Mouse (Mus musculus) forebrain, embryonic 10.5 days (tissue): ENCODE measurements around the gene Tenm4. TPM values are rescaled to one million over a fixed set of nuclear protein-coding genes. Genes with fewer than 3 reads are reported as not detected.

Experiments used
- DNase-seq: peaks from one replicate; pipeline ENCODE4 v3.0.0-alpha.2; 2017; ENCODE audit warnings: low spot score; ENCODE audit errors: extremely low spot score
- H3K27ac ChIP-seq: fragments of 300-500 bp; sonication (generic); 2 replicates; pipeline ENCODE4 v1.5.1; 2016; ENCODE audit warnings: mild to moderate bottlenecking
- H3K27me3 ChIP-seq: fragments of 300-500 bp; sonication (generic); 2 replicates; pipeline ENCODE4 v1.6.1; 2016; ENCODE audit warnings: mild to moderate bottlenecking; ENCODE audit not compliant: poor library complexity, severe bottlenecking
- H3K36me3 ChIP-seq: fragments of 300-500 bp; sonication (generic); replicated peaks from 2 replicates; pipeline ENCODE4 v1.6.1; 2016; ENCODE audit warnings: mild to moderate bottlenecking, moderate library complexity
- H3K4me1 ChIP-seq: fragments of 300-500 bp; sonication (generic); 2 replicates; pipeline ENCODE4 v1.6.1; 2016
- H3K4me3 ChIP-seq: fragments of 300-500 bp; sonication (generic); 2 replicates; pipeline ENCODE4 v1.5.1; 2016; ENCODE audit warnings: mild to moderate bottlenecking, moderate library complexity
- H3K9me3 ChIP-seq: fragments of 300-500 bp; sonication (generic); 2 replicates; pipeline ENCODE4 v1.6.1; 2016; ENCODE audit warnings: mild to moderate bottlenecking, moderate library complexity
- WGBS: fragments of 180-500 bp; shearing (Covaris S2); methylation state at CpG from one replicate; pipeline ENCODE4 v1.1.7; 2016; 5-methylcytosine and 5-hydroxymethylcytosine counted together
- polyA plus RNA-seq: library from polyadenylated mRNA; unstranded; fragments of >200 nt; fragmentation: Nextera tagmentation; extraction: Ambion mirVana; gene quantifications from 2 replicates; pipeline ENCODE4 v1.2.1, GENCODE M21; 2016

Tenm4 gene
- polyA plus RNA-seq, 1 experiment from 2014 or later = 27.9 TPM

GRCm38 (mm10) chr7:96375507-96375906 is 204.5 kb downstream of the Tenm4 start:
- no peaks in the 10 kb centered on the region; the same call in 1 of the 2 replicates for H3K36me3 ChIP-seq
- 94% methylated on average over 6 of the region's 6 CpGs for WGBS

DNA sequence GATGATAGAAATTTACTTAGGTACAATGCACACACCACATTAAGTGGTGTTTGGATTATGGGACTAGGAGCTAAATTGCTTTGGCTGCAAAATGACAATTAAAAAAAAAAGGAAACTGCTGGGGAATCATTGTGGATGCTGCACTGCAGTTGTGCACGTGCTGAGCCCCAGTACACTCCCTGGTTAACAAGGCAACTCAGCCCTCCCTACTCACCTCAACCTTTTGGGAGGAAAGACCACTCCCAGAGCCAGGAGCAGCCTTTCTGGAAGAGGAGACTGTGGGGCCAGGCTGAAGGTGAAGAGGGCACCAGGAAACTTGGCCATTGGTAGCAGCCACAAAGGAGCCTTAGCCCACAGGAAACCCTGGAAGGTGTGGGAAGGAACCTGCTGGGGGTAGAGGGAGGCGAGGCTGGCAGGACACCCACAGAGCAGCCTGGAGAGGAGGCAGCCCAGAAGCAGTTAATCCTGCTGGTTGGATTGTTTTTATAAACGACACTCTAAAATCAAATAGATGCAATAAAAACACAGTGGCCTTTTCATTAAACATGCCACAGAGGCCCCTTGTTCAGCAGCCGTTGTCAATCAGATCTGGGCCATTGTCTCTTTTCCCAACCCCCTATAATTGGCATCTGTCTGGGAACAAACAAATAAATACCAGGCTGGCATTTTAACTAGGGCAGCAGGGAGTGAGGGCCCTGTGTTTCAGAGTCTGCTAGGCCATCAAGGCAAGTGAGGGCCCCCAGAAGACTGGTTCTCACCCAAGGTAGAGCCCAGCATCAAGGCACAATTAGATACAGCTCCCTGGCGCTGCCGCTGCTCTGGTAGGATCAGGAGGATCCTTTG is 212.9 kb downstream of the Tenm4 start:
- Histone ChIP-seq H3K27ac (peak overlapping the region; percentile 80), H3K4me3 (no peak overlapping the region; the same call in 1 of the 2 replicates), H3K36me3 (no peaks in the 10 kb centered on the region), H3K4me1 (peaks cover 24% of the 10 kb centered on the region), H3K9me3 (no peaks in the 10 kb centered on the region), H3K27me3 (no peaks in the 10 kb centered on the region)
- WGBS = 8% methylated on average over 6 of the region's 6 CpGs
- DNase-seq = no peak

More at GRCm38 (mm10) chr7:96375507-96375906, 204.5 kb downstream of the Tenm4 start:
- H3K4me3 ChIP-seq = no peak overlapping the region
- H3K9me3 ChIP-seq = no peaks in the 10 kb centered on the region
- peaks cover 11% of the 10 kb centered on the region for H3K4me1 ChIP-seq
- H3K27ac ChIP-seq = no peak overlapping the region
- no peaks in the 10 kb centered on the region for H3K27me3 ChIP-seq
- no peak for DNase-seq

DNA sequence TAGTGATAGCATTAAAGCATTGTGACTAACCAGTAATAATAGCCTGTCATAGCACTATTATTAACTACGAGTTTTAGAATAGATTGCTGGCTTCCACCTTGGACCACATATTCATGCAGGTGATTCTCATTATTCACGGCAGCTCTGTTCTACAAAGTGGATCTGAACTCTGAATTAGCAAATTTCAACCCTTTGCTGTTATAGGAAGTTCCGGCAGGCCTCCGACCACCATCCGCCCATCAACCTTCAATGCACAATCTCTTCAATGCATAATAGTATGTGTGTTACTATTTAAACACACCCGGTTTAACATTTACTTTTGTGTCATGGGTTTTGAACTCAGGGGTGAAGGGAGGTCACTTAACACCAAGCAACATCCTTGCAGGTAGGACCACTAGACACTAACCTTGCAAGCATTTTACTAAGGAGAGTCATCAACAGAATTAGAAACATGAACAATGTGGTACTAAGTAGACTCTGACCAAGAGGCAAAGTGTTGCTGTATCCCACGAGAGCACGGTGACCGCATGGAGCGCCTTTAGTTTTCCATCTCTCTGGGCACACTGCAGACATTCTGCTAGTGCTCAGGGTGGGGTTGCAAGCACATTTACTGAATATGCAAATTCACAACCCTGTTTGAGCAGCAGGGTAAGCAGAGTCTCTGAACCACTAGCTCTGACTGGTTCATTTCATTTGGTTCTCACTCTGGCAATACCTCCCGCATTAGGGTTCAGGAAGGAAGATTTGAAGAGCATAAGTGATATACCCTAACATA is 213.9 kb downstream of the Tenm4 start:
- Histone ChIP-seq H3K4me1 (peaks cover 30% of the 10 kb centered on the region), H3K27ac (0 out of 2 replicates have a peak overlapping the region, but pooled peaks have one; percentile 80), H3K4me3 (no peak overlapping the region), H3K27me3 (no peaks in the 10 kb centered on the region), H3K36me3 (no peaks in the 10 kb centered on the region), H3K9me3 (no peaks in the 10 kb centered on the region)
- whole genome bisulfite sequencing = 82% methylated on average over 11 of the region's 11 CpGs
- DNase-seq = no peak

DNA sequence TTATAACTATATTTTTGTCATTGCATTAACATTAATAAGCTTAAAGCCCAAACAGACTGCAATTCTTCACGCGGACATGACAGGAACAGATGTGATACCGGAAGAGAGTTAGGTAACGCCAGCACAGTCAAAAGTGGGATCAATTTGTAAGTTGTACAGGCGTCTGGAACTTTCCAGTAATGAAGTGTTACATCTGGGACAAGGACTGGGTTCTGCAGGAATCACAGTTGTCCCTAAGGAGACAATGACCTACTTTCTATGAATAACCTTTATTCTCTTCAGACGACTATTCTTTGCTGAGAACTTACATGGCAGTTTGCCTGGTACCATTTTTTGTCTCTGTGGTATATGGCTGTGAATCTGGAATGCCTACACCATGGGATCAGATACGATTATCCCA is 214.8 kb downstream of the Tenm4 start:
- Histone ChIP-seq H3K9me3 (no peaks in the 10 kb centered on the region), H3K36me3 (no peaks in the 10 kb centered on the region), H3K27me3 (no peaks in the 10 kb centered on the region), H3K4me3 (no peak overlapping the region), H3K27ac (no peak overlapping the region), H3K4me1 (peaks cover 39% of the 10 kb centered on the region)
- DNase-seq = no peak
- WGBS = 93% methylated on average over 7 of the region's 7 CpGs

DNA sequence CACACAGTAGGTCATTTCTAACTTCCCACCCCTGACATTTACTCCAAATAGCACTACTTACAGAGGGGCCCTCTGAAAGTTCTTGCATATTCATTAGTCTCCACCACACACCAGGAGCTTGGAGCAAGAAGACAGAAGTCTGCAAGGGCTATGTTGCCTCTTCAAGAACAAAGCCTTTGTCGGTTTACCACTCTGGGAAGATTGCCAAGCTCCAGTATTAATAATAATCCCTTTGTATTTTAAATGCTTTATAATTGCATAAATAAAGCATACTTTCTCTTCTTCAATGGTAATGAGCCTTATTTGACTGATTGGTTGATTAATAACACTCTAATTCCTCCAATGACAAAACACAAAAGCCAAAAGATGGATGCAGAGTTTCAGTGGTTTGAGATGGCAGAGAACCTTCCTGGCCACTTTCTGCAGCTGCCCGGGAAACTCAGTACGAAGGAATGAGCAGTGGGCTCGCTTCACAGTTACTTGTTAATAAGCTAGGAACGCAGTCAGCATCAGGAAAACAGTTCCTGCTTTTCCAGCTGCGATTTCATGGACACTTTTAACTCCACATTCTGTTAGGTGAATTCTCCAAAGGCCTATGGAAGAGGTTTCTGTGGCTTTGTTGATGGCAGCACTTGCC is 219.1 kb downstream of the Tenm4 start:
- H3K4me1 ChIP-seq = peaks cover 39% of the 10 kb centered on the region
- 83% methylated on average over 6 of the region's 6 CpGs for WGBS
- H3K27ac ChIP-seq = no peak overlapping the region
- H3K9me3 ChIP-seq = no peaks in the 10 kb centered on the region
- H3K36me3 ChIP-seq = no peaks in the 10 kb centered on the region
- no peak overlapping the region for H3K4me3 ChIP-seq
- no peaks in the 10 kb centered on the region for H3K27me3 ChIP-seq
- DNase-seq = no peak

- Histone ChIP-seq H3K27ac (no peak overlapping the region), H3K9me3 (no peaks in the 10 kb centered on the region), H3K27me3 (no peaks in the 10 kb centered on the region), H3K4me1 (peaks cover 38% of the 10 kb centered on the region), H3K4me3 (no peak overlapping the region), H3K36me3 (no peaks in the 10 kb centered on the region)
- WGBS = 89% methylated on average over 4 of the region's 4 CpGs
- DNase-seq = no peak
These were observed 219.8 kb downstream of the Tenm4 start for GRCm38 (mm10) chr7:96390894-96391293.

GRCm38 (mm10) chr7:96391797-96392472 is 220.9 kb downstream of the Tenm4 start:
- Histone ChIP-seq H3K9me3 (no peaks in the 10 kb centered on the region), H3K36me3 (no peaks in the 10 kb centered on the region), H3K4me3 (no peak overlapping the region), H3K27ac (peak overlapping the region; percentile 63), H3K4me1 (peaks cover 38% of the 10 kb centered on the region), H3K27me3 (no peaks in the 10 kb centered on the region)
- WGBS = 53% methylated on average over 6 of the region's 6 CpGs
- DNase-seq = no peak

DNA sequence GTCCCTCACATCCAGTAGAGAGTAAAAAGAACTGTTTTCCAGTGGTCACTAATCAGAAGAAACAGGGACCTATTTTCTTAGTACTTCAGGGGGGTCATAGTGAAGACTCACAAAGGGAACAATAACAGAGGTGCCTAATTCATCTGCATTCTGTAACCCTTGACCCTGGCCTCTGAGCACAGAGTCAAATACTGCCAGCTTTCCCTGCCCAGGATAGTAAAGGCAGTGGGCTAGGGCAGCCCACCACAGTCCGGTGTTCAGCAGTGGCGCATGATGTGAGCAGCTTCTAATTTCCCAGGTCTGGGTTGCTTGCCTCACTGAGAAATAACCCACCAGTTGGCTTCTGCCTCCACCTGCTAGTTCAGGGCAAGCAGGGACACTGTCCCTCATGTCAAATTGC is 221.6 kb downstream of the Tenm4 start:
- DNase-seq = no peak
- WGBS = 62% methylated on average over 2 of the region's 2 CpGs
- Histone ChIP-seq H3K36me3 (no peaks in the 10 kb centered on the region), H3K4me3 (no peak overlapping the region), H3K27ac (peak overlapping the region; percentile 63), H3K9me3 (no peaks in the 10 kb centered on the region), H3K4me1 (peaks cover 40% of the 10 kb centered on the region), H3K27me3 (no peaks in the 10 kb centered on the region)

DNA sequence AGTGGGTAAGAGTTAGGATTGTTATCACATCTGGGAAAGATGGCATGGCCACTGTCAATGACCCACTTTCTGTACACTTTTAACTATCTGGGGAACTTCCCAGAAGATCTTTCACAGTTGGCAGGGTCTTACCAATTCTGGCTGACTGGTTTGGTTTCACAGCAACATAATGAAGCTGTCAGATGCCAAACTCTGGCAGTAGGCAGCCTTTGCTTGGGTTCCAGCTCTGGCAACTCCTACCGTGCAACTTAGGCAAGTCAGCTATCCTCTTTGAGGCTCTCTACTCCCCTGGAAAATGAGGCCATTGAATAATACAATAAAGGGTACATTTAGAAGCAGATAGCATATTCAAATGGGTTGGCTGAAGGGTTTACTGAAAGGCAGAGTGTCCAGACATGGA is 226.9 kb downstream of the Tenm4 start:
- Histone ChIP-seq H3K36me3 (no peaks in the 10 kb centered on the region), H3K4me1 (peaks cover 31% of the 10 kb centered on the region), H3K27me3 (no peaks in the 10 kb centered on the region), H3K9me3 (no peaks in the 10 kb centered on the region), H3K27ac (no peak overlapping the region), H3K4me3 (no peak overlapping the region)
- WGBS = 48% methylated on average over 1 of the region's 1 CpGs
- DNase-seq = no peak

GRCm38 (mm10) chr7:96400411-96400810 is 229.4 kb downstream of the Tenm4 start:
- Histone ChIP-seq H3K4me3 (no peak overlapping the region), H3K4me1 (peaks cover 36% of the 10 kb centered on the region), H3K36me3 (no peaks in the 10 kb centered on the region), H3K9me3 (no peaks in the 10 kb centered on the region), H3K27ac (no peak overlapping the region), H3K27me3 (no peaks in the 10 kb centered on the region)
- no peak for DNase-seq
- WGBS = 82% methylated on average over 11 of the region's 11 CpGs

- H3K27me3 ChIP-seq = no peaks in the 10 kb centered on the region
- H3K4me3 ChIP-seq = no peak overlapping the region
- WGBS = 76% methylated on average over 8 of the region's 8 CpGs
- no peaks in the 10 kb centered on the region for H3K9me3 ChIP-seq
- no peak overlapping the region for H3K27ac ChIP-seq
- no peaks in the 10 kb centered on the region for H3K36me3 ChIP-seq
- DNase-seq = no peak
- peaks cover 47% of the 10 kb centered on the region for H3K4me1 ChIP-seq
These were observed 235.7 kb downstream of the Tenm4 start for GRCm38 (mm10) chr7:96406630-96407214.
